Mouse (Mus musculus) liver, postnatal 0 days (tissue): Measurements from ENCODE around the gene Tmbim7.

Experiments used
- CTCF ChIP-seq: sonication (generic); IDR thresholded peaks from 2 replicates; pipeline ENCODE4 v1.5.1; 2016; ENCODE audit warnings: antibody characterized with exemption, low read depth
- EP300 ChIP-seq: IDR thresholded peaks from 2 replicates; pipeline ENCODE4 v1.6.1; 2016; ENCODE audit warnings: antibody characterized with exemption, low read depth, mild to moderate bottlenecking

- peak; percentile 54 for TF ChIP-seq CTCF
- no peak for TF ChIP-seq EP300
Measured at GRCm38 (mm10) chr5:3633951-3634350, 17.0 kb upstream of the Tmbim7 start.
